Mouse (Mus musculus): ENCODE measurements at regions not wholly inside any gene's neighbourhood (a gene's known extent, or its start where the extent isn't known, plus 50 kb on each side); places are given as distances from the start of the nearest gene placed in this dataset.

DNA sequence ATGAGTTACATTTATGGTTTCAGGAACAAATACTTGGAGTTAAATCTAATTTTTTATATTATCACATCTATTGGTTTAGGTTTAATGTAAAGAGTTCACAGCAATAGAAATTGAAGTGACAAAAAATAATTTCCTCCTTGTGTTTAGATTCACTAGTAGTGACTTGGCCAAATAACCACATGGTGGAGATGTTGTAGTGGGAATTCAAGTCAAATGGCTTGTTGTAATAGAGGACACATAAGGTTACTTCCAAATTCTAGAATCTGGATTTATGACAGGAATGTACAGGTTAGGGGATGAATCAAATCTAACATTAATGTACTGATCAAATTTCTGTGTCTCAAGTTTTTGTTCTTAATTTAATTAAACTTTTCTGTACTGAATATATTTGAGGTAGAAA lies 526.4 kb upstream of the Klhl1 start:
- H3K4me3 ChIP-seq (ENCODE audit: insufficient read depth, poor library complexity, severe bottlenecking): no peak overlapping the region
- no peak for TF ChIP-seq CTCF (IDR thresholded peaks at IDR 0.05; ENCODE audit: control insufficient read depth, insufficient read depth, insufficient read length)
- no peak for TF ChIP-seq MYOG (IDR thresholded peaks at IDR 0.05; ENCODE audit: control insufficient read depth, extremely low read depth, insufficient read length)
- TF ChIP-seq CEBPB (IDR thresholded peaks at IDR 0.05; ENCODE audit: low read depth): no peak
- TF ChIP-seq MYOD1 (IDR thresholded peaks at IDR 0.05; ENCODE audit: control insufficient read depth, insufficient read length, low read depth): no peak
- TF ChIP-seq USF1 (IDR thresholded peaks at IDR 0.05; ENCODE audit: low read depth): no peak
- no peak for TF ChIP-seq FOSL1 (IDR thresholded peaks at IDR 0.05; ENCODE audit: insufficient read depth, low read length, poor library complexity, severe bottlenecking)
- no peak for TF ChIP-seq MAX (IDR thresholded peaks at IDR 0.05)
- no peak overlapping the region for H3ac ChIP-seq (ENCODE audit: control insufficient read depth, insufficient read length, low read depth)
- H3K79me2 ChIP-seq (ENCODE audit: control insufficient read depth, insufficient read depth): no peaks in the 10 kb centered on the region
- H3K36me3 ChIP-seq (ENCODE audit: control insufficient read depth, insufficient read depth): no peaks in the 10 kb centered on the region
- H3K79me3 ChIP-seq (ENCODE audit: low read depth): no peaks in the 10 kb centered on the region
- H3K27me3 ChIP-seq (ENCODE audit: control insufficient read depth, insufficient read depth, insufficient read length): no peaks in the 10 kb centered on the region

- Histone ChIP-seq H3K36me3 (ENCODE audit: control insufficient read depth, insufficient read depth) (no peaks in the 10 kb centered on the region), H3K27me3 (ENCODE audit: control insufficient read depth, insufficient read depth, insufficient read length) (no peaks in the 10 kb centered on the region), H3K79me2 (ENCODE audit: control insufficient read depth, insufficient read depth) (no peaks in the 10 kb centered on the region), H3ac (ENCODE audit: control insufficient read depth, insufficient read length, low read depth) (no peak overlapping the region), H3K4me3 (ENCODE audit: insufficient read depth, poor library complexity, severe bottlenecking) (no peak overlapping the region), H3K79me3 (ENCODE audit: low read depth) (no peaks in the 10 kb centered on the region)
- TF ChIP-seq CEBPB (IDR thresholded peaks at IDR 0.05; ENCODE audit: low read depth) (no peak), MAX (IDR thresholded peaks at IDR 0.05) (no peak), FOSL1 (IDR thresholded peaks at IDR 0.05; ENCODE audit: insufficient read depth, low read length, poor library complexity, severe bottlenecking) (no peak), USF1 (IDR thresholded peaks at IDR 0.05; ENCODE audit: low read depth) (no peak), CTCF (IDR thresholded peaks at IDR 0.05; ENCODE audit: control insufficient read depth, insufficient read depth, insufficient read length) (no peak), MYOD1 (IDR thresholded peaks at IDR 0.05; ENCODE audit: control insufficient read depth, insufficient read length, low read depth) (no peak), MYOG (IDR thresholded peaks at IDR 0.05; ENCODE audit: control insufficient read depth, extremely low read depth, insufficient read length) (no peak)
These were observed 520.9 kb upstream of the Klhl1 start for GRCm38 (mm10) chr14:97039850-97040249.

GRCm38 (mm10) chr14:97028528-97028927 lies 509.6 kb upstream of the Klhl1 start:
- Histone ChIP-seq H3K79me2 (ENCODE audit: control insufficient read depth, insufficient read depth) (no peaks in the 10 kb centered on the region), H3K27me3 (ENCODE audit: control insufficient read depth, insufficient read depth, insufficient read length) (no peaks in the 10 kb centered on the region), H3ac (ENCODE audit: control insufficient read depth, insufficient read length, low read depth) (no peak overlapping the region), H3K4me3 (ENCODE audit: insufficient read depth, poor library complexity, severe bottlenecking) (no peak overlapping the region), H3K79me3 (ENCODE audit: low read depth) (no peaks in the 10 kb centered on the region), H3K36me3 (ENCODE audit: control insufficient read depth, insufficient read depth) (no peaks in the 10 kb centered on the region)
- no peak for TF ChIP-seq FOSL1 (IDR thresholded peaks at IDR 0.05; ENCODE audit: insufficient read depth, low read length, poor library complexity, severe bottlenecking)

DNA sequence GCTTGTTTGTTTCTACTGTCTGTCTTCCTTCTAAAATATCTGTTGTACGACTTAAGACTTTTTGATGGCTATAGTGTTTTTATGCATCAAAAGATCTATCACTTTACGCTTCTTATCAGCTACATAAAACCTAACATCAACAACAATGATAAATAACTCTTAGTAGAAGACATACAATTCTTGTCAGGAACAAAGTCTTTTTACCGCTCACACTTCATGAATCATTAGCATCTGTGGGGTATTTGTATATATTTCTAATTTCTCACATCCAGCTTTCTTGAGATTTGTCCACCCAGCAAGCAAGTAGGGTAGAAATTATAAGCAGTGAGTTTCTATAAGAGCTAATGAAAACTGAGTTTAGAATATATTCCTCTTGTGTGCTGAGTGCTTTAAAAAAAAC lies 487.4 kb upstream of the Klhl1 start:
- Histone ChIP-seq H3K27me3 (ENCODE audit: control insufficient read depth, insufficient read depth, insufficient read length) (no peaks in the 10 kb centered on the region), H3K36me3 (ENCODE audit: control insufficient read depth, insufficient read depth) (no peaks in the 10 kb centered on the region), H3ac (ENCODE audit: control insufficient read depth, insufficient read length, low read depth) (no peak overlapping the region), H3K79me3 (ENCODE audit: low read depth) (no peaks in the 10 kb centered on the region), H3K4me3 (ENCODE audit: insufficient read depth, poor library complexity, severe bottlenecking) (no peak overlapping the region), H3K79me2 (ENCODE audit: control insufficient read depth, insufficient read depth) (no peaks in the 10 kb centered on the region)
- TF ChIP-seq MAX (IDR thresholded peaks at IDR 0.05): no peak
- TF ChIP-seq MYOD1 (IDR thresholded peaks at IDR 0.05; ENCODE audit: control insufficient read depth, insufficient read length, low read depth): no peak
- no peak for TF ChIP-seq FOSL1 (IDR thresholded peaks at IDR 0.05; ENCODE audit: insufficient read depth, low read length, poor library complexity, severe bottlenecking)
- no peak for TF ChIP-seq USF1 (IDR thresholded peaks at IDR 0.05; ENCODE audit: low read depth)
- no peak for TF ChIP-seq CTCF (IDR thresholded peaks at IDR 0.05; ENCODE audit: control insufficient read depth, insufficient read depth, insufficient read length)
- TF ChIP-seq MYOG (IDR thresholded peaks at IDR 0.05; ENCODE audit: control insufficient read depth, extremely low read depth, insufficient read length): no peak
- no peak for TF ChIP-seq CEBPB (IDR thresholded peaks at IDR 0.05; ENCODE audit: low read depth)

DNA sequence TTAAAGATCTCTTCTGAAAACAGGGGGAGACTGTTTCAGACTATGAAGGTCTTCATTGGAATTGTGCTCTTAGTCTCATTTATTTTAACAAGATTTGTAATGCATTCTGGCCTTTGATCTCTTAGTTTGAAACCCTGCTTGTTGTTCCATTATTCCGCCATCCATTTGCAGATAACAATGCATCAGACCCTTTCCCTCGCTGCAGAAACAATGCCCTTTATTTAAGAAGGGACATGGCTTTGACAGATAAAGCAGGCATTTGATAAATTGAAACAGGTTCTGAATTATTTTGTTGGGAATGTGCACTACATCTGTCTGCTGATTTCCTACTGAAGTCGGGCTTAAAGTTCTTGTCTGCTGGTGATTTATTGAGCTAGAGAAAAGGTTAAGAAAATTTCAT lies 476.2 kb upstream of the Klhl1 start:
- H3ac ChIP-seq (ENCODE audit: control insufficient read depth, insufficient read length, low read depth): no peak overlapping the region
- no peaks in the 10 kb centered on the region for H3K79me3 ChIP-seq (ENCODE audit: low read depth)
- H3K36me3 ChIP-seq (ENCODE audit: control insufficient read depth, insufficient read depth): no peaks in the 10 kb centered on the region
- H3K27me3 ChIP-seq (ENCODE audit: control insufficient read depth, insufficient read depth, insufficient read length): no peaks in the 10 kb centered on the region
- H3K4me3 ChIP-seq (ENCODE audit: insufficient read depth, poor library complexity, severe bottlenecking): no peak overlapping the region
- H3K79me2 ChIP-seq (ENCODE audit: control insufficient read depth, insufficient read depth): no peaks in the 10 kb centered on the region
- TF ChIP-seq CEBPB (IDR thresholded peaks at IDR 0.05; ENCODE audit: low read depth) (no peak), FOSL1 (IDR thresholded peaks at IDR 0.05; ENCODE audit: insufficient read depth, low read length, poor library complexity, severe bottlenecking) (no peak), CTCF (IDR thresholded peaks at IDR 0.05; ENCODE audit: control insufficient read depth, insufficient read depth, insufficient read length) (no peak), USF1 (IDR thresholded peaks at IDR 0.05; ENCODE audit: low read depth) (no peak), MYOD1 (IDR thresholded peaks at IDR 0.05; ENCODE audit: control insufficient read depth, insufficient read length, low read depth) (no peak), MYOG (IDR thresholded peaks at IDR 0.05; ENCODE audit: control insufficient read depth, extremely low read depth, insufficient read length) (no peak)

DNA sequence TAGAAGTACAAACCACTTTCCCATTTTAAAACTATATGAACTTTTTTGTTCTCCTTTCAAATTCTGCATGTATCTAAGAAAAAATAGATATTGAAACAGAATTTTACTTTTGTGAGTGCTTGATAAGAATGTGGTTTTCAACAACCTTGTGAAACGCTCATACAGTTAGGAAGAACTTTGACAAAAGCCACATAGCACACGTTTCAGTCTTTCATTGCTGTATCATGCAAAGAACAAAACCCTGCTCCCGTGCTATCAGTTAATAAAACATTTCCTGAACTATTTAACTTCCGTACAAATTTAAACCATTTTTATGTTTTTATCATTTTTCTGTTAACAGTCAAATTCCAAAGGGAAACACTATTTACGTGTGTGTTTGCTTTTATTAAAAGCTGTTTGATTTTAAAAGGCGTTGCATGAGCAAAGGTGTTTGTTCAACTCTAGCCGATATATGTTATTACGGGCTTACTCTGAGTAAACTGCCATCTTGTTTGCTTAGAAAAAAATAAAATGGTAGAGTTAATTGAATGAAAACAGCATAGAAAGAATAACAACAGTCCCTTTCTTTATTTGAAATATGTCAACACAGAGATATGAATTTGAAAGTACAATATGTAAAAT lies 471.8 kb upstream of the Klhl1 start:
- Histone ChIP-seq H3K79me2 (ENCODE audit: control insufficient read depth, insufficient read depth) (no peaks in the 10 kb centered on the region), H3ac (ENCODE audit: control insufficient read depth, insufficient read length, low read depth) (no peak overlapping the region), H3K79me3 (ENCODE audit: low read depth) (no peaks in the 10 kb centered on the region), H3K4me3 (ENCODE audit: insufficient read depth, poor library complexity, severe bottlenecking) (no peak overlapping the region), H3K27me3 (ENCODE audit: control insufficient read depth, insufficient read depth, insufficient read length) (no peaks in the 10 kb centered on the region), H3K36me3 (ENCODE audit: control insufficient read depth, insufficient read depth) (no peaks in the 10 kb centered on the region)
- no peak for TF ChIP-seq MYOD1 (IDR thresholded peaks at IDR 0.05; ENCODE audit: control insufficient read depth, insufficient read length, low read depth)
- no peak for TF ChIP-seq CEBPB (IDR thresholded peaks at IDR 0.05; ENCODE audit: low read depth)
- no peak for TF ChIP-seq USF1 (IDR thresholded peaks at IDR 0.05; ENCODE audit: low read depth)
- no peak for TF ChIP-seq MYOG (IDR thresholded peaks at IDR 0.05; ENCODE audit: control insufficient read depth, extremely low read depth, insufficient read length)
- TF ChIP-seq FOSL1 (IDR thresholded peaks at IDR 0.05; ENCODE audit: insufficient read depth, low read length, poor library complexity, severe bottlenecking): no peak
- no peak for TF ChIP-seq CTCF (IDR thresholded peaks at IDR 0.05; ENCODE audit: control insufficient read depth, insufficient read depth, insufficient read length)
- no peak for TF ChIP-seq MAX (IDR thresholded peaks at IDR 0.05)

All from C2C12 (cell line).